Mouse (Mus musculus) myocyte (in vitro differentiated cells): ENCODE measurements around the gene Fkbp1a.

Experiments
- POLR2A ChIP-seq: IDR thresholded peaks from one replicate; pipeline ENCODE4 v1.6.1; 2011; ENCODE audit warnings: low read depth, mild to moderate bottlenecking, control low read depth, moderate library complexity; ENCODE audit not compliant: insufficient read length
- POLR2AphosphoS2 ChIP-seq: IDR thresholded peaks from one replicate; pipeline ENCODE4 v1.6.1; 2011; ENCODE audit warnings: low read depth, control low read depth; ENCODE audit not compliant: insufficient read length
- USF1 ChIP-seq: IDR thresholded peaks from one replicate; pipeline ENCODE4 v1.6.1; 2011; ENCODE audit warnings: low read depth, mild to moderate bottlenecking, control low read depth, moderate library complexity

GRCm38 (mm10) chr2:151587306-151587705, 45.0 kb downstream of the Fkbp1a start:
- TF ChIP-seq POLR2A: no peak
- no peak for TF ChIP-seq USF1
- no peak for TF ChIP-seq POLR2AphosphoS2
